In the genomic region with DNA sequence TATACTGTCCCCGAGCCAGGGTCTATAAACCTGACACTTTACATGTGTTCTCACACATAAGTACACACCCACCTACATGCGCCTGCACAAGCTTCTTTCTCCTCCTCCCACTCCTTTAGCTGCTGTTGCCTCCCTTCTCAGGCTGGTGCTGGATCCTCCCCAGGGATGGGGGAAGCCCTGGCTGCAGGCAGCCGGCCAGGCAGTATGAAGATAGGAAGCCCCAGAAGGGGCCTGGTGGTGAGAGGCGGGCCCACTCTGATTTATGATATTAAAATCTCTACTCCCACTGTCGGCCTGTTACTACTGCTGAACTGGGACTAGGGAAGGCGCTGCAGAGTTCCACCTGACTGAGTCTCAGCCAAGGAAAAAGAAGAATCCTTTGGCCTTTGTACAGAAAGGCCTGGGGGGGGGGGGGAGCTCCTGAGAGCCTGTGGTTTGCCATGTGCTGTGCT, we compare ENCODE assay signal across 8 mouse cellular contexts. TPM values are rescaled to one million over a fixed set of nuclear protein-coding genes. Genes with fewer than 3 reads are reported as not detected.
A peak's percentile ranks its signal among the peaks of the same experiment; 100 is the strongest.
DNase-seq lines count a peak whose midpoint lies in the region; ATAC-seq and TF ChIP-seq lines count a peak whose summit lies in the region.

No protein-coding gene starts in this region.

- no peak for TF ChIP-seq CTCF in gastrocnemius, adult 2 months (IDR thresholded peaks at IDR 0.05)

- no peak overlapping the region; the same call in 1 of the 2 replicates for H3K9ac ChIP-seq in forebrain, embryonic 11.5 days (ENCODE audit: low read length)
- no peak overlapping the region for H3K9ac ChIP-seq in forebrain, embryonic 16.5 days (replicated peaks; ENCODE audit: low read depth, low read length)
- peak overlapping the region; percentile 3; the same call in 1 of the 2 replicates for H3K9ac ChIP-seq in intestine, embryonic 15.5 days
- H3K9ac ChIP-seq in neural tube, embryonic 15.5 days (replicated peaks) = no peak overlapping the region

- no peak for ATAC-seq in forebrain, embryonic 11.5 days (replicated peaks; ENCODE audit: low FRiP score)
- ATAC-seq in forebrain, embryonic 16.5 days = no peak
- ATAC-seq in intestine, embryonic 15.5 days = peak; percentile 57
- no peak for ATAC-seq in neural tube, embryonic 15.5 days (ENCODE audit: low FRiP score)

- intact Hi-C loops in left cerebral cortex, postnatal 25 days (cut with DNase I) = loop anchor here (2.0 kb wide), 1 partner anchor 20 kb away; a partner anchor contains a TSS
- intact Hi-C loops in gastrocnemius, adult 2 months (cut with DNase I) = no loop called here

- H3K36me3 ChIP-seq in forebrain, embryonic 11.5 days (ENCODE audit: control insufficient read depth, insufficient read depth, low read length) = no peaks in the 10 kb centered on the region
- H3K36me3 ChIP-seq in forebrain, embryonic 16.5 days (ENCODE audit: control insufficient read depth, insufficient read depth) = no peaks in the 10 kb centered on the region
- peaks cover 35% of the 10 kb centered on the region for H3K36me3 ChIP-seq in embryonic facial prominence, embryonic 10.5 days (replicated peaks)
- peaks cover 13% of the 10 kb centered on the region for H3K36me3 ChIP-seq in intestine, embryonic 15.5 days
- H3K36me3 ChIP-seq in neural tube, embryonic 15.5 days = peaks cover 21% of the 10 kb centered on the region

- peak overlapping the region; percentile 46; the same call in 1 of the 2 replicates for H3K27ac ChIP-seq in forebrain, embryonic 11.5 days (ENCODE audit: low read depth, low read length)
- no peak overlapping the region for H3K27ac ChIP-seq in forebrain, embryonic 16.5 days (ENCODE audit: low read length)
- H3K27ac ChIP-seq in embryonic facial prominence, embryonic 10.5 days (replicated peaks) = peak overlapping the region; percentile 76
- peak overlapping the region; percentile 90 for H3K27ac ChIP-seq in intestine, embryonic 15.5 days
- peak overlapping the region; percentile 34; the same call in 1 of the 2 replicates for H3K27ac ChIP-seq in neural tube, embryonic 15.5 days (replicated peaks)
- no peak overlapping the region for H3K27ac ChIP-seq in gastrocnemius, adult 2 months

- no peak overlapping the region for H3K4me3 ChIP-seq in forebrain, embryonic 11.5 days (ENCODE audit: low read depth, low read length)
- no peak overlapping the region for H3K4me3 ChIP-seq in forebrain, embryonic 16.5 days (replicated peaks; ENCODE audit: low read length)
- H3K4me3 ChIP-seq in embryonic facial prominence, embryonic 10.5 days = peak overlapping the region; percentile 70
- peak overlapping the region; percentile 72; the same call in 1 of the 2 replicates for H3K4me3 ChIP-seq in intestine, embryonic 15.5 days (replicated peaks)
- H3K4me3 ChIP-seq in neural tube, embryonic 15.5 days (replicated peaks) = no peak overlapping the region
- H3K4me3 ChIP-seq in gastrocnemius, adult 2 months = no peak overlapping the region

- no peaks in the 10 kb centered on the region for H3K9me3 ChIP-seq in forebrain, embryonic 11.5 days (ENCODE audit: control insufficient read depth, low read length)
- H3K9me3 ChIP-seq in forebrain, embryonic 16.5 days (ENCODE audit: control insufficient read depth, low read length) = no peaks in the 10 kb centered on the region
- no peaks in the 10 kb centered on the region for H3K9me3 ChIP-seq in embryonic facial prominence, embryonic 10.5 days
- no peaks in the 10 kb centered on the region for H3K9me3 ChIP-seq in intestine, embryonic 15.5 days
- no peaks in the 10 kb centered on the region for H3K9me3 ChIP-seq in neural tube, embryonic 15.5 days (replicated peaks)

- DNase-seq in forebrain, embryonic 11.5 days (ENCODE audit: low spot score) = no peak
- DNase-seq in embryonic facial prominence, embryonic 10.5 days (ENCODE audit: low spot score) = no peak
- DNase-seq in left cerebral cortex, postnatal 25 days (ENCODE audit: low spot score in 2 of 2) = peak; percentile 57 to 93
- DNase-seq in retina, postnatal 1 day = no peak
- DNase-seq in gastrocnemius, adult 2 months = no peak

- WGBS in forebrain, embryonic 11.5 days = 53% methylated on average over 6 of the region's 6 CpGs
- 50% methylated on average over 6 of the region's 6 CpGs for WGBS in forebrain, embryonic 16.5 days
- 52% methylated on average over 6 of the region's 6 CpGs for WGBS in embryonic facial prominence, embryonic 10.5 days
- WGBS in intestine, embryonic 15.5 days = 11% methylated on average over 6 of the region's 6 CpGs
- WGBS in neural tube, embryonic 15.5 days = 23% methylated on average over 6 of the region's 6 CpGs

- H3K4me1 ChIP-seq in forebrain, embryonic 11.5 days (replicated peaks; ENCODE audit: control insufficient read depth, insufficient read depth, low read length) = peaks cover 27% of the 10 kb centered on the region
- peaks cover 22% of the 10 kb centered on the region for H3K4me1 ChIP-seq in forebrain, embryonic 16.5 days (replicated peaks; ENCODE audit: control insufficient read depth, insufficient read depth, low read length)
- H3K4me1 ChIP-seq in embryonic facial prominence, embryonic 10.5 days = peaks cover 65% of the 10 kb centered on the region
- H3K4me1 ChIP-seq in intestine, embryonic 15.5 days (replicated peaks) = peaks cover 44% of the 10 kb centered on the region
- peaks cover 46% of the 10 kb centered on the region for H3K4me1 ChIP-seq in neural tube, embryonic 15.5 days

- H3K4me2 ChIP-seq in forebrain, embryonic 11.5 days (ENCODE audit: low read depth, low read length, severe bottlenecking) = peak overlapping the region; percentile 99; the same call in 1 of the 2 replicates
- H3K4me2 ChIP-seq in forebrain, embryonic 16.5 days (ENCODE audit: low read length) = no peak overlapping the region
- H3K4me2 ChIP-seq in intestine, embryonic 15.5 days (replicated peaks) = peak overlapping the region; percentile 97
- H3K4me2 ChIP-seq in neural tube, embryonic 15.5 days = peak overlapping the region; percentile 93

- H3K27me3 ChIP-seq in forebrain, embryonic 11.5 days (ENCODE audit: control insufficient read depth, insufficient read depth, low read length) = peaks cover 26% of the 10 kb centered on the region
- H3K27me3 ChIP-seq in forebrain, embryonic 16.5 days (replicated peaks; ENCODE audit: control insufficient read depth, insufficient read depth, low read length) = peaks cover 27% of the 10 kb centered on the region
- H3K27me3 ChIP-seq in embryonic facial prominence, embryonic 10.5 days (replicated peaks; ENCODE audit: low read depth, poor library complexity, severe bottlenecking) = peaks cover 40% of the 10 kb centered on the region
- H3K27me3 ChIP-seq in intestine, embryonic 15.5 days (replicated peaks) = peaks cover 7% of the 10 kb centered on the region; the same call in 1 of the 2 replicates
- peaks cover 31% of the 10 kb centered on the region for H3K27me3 ChIP-seq in neural tube, embryonic 15.5 days (replicated peaks)

RNA-seq across cellular contexts. Expression of a gene that starts 1.1 kb away (rescaled TPM):
- polyA plus RNA-seq in forebrain, embryonic 11.5 days (2014; fragmentation: Nextera tagmentation; extraction: Ambion mirVana) = 5.3 and 7.6 TPM in 2 replicates
- 5.8 and 6.2 TPM in 2 replicates for polyA plus RNA-seq in forebrain, embryonic 16.5 days (2015; fragmentation: Nextera tagmentation; extraction: Ambion mirVana)
- 6.0 and 8.3 TPM in 2 replicates for polyA plus RNA-seq in embryonic facial prominence, embryonic 10.5 days (2016; fragmentation: Nextera tagmentation; extraction: Ambion mirVana)
- polyA plus RNA-seq in intestine, embryonic 15.5 days (2015; fragmentation: Nextera tagmentation; extraction: Ambion mirVana) = 12.3 and 12.7 TPM in 2 replicates
- 1 to 10 TPM; 2.2 to 7.9 TPM for total RNA-seq in left cerebral cortex, postnatal 25 days (2021)
- 5.1 and 7.0 TPM in 2 replicates for polyA plus RNA-seq in neural tube, embryonic 15.5 days (2015; fragmentation: Nextera tagmentation; extraction: Ambion mirVana)
- total RNA-seq in gastrocnemius, adult 2 months (2021) = under 1 TPM; 0.08 to 0.22 TPM

RNA-seq across cellular contexts. Expression of a gene that starts 5.8 kb away (rescaled TPM):
- 119 TPM in 2 replicates for polyA plus RNA-seq in forebrain, embryonic 11.5 days (2014; fragmentation: Nextera tagmentation; extraction: Ambion mirVana)
- polyA plus RNA-seq in forebrain, embryonic 16.5 days (2015; fragmentation: Nextera tagmentation; extraction: Ambion mirVana) = 91.1 and 93.3 TPM in 2 replicates
- polyA plus RNA-seq in embryonic facial prominence, embryonic 10.5 days (2016; fragmentation: Nextera tagmentation; extraction: Ambion mirVana) = 124 TPM in 2 replicates
- 135 and 142 TPM in 2 replicates for polyA plus RNA-seq in intestine, embryonic 15.5 days (2015; fragmentation: Nextera tagmentation; extraction: Ambion mirVana)
- total RNA-seq in left cerebral cortex, postnatal 25 days (2021) = 10 to 100 TPM; 62.4 to 65.7 TPM
- 123 and 128 TPM in 2 replicates for polyA plus RNA-seq in neural tube, embryonic 15.5 days (2015; fragmentation: Nextera tagmentation; extraction: Ambion mirVana)
- total RNA-seq in gastrocnemius, adult 2 months (2021) = 10 to 100 TPM; 40.2 to 53.4 TPM

RNA-seq across cellular contexts. Expression of a gene that starts 13.5 kb away (rescaled TPM):
- 59.4 and 64.3 TPM in 2 replicates for polyA plus RNA-seq in forebrain, embryonic 11.5 days (2014; fragmentation: Nextera tagmentation; extraction: Ambion mirVana)
- 67.4 and 72.0 TPM in 2 replicates for polyA plus RNA-seq in forebrain, embryonic 16.5 days (2015; fragmentation: Nextera tagmentation; extraction: Ambion mirVana)
- 66.4 and 68.4 TPM in 2 replicates for polyA plus RNA-seq in embryonic facial prominence, embryonic 10.5 days (2016; fragmentation: Nextera tagmentation; extraction: Ambion mirVana)
- 98.5 and 114 TPM in 2 replicates for polyA plus RNA-seq in intestine, embryonic 15.5 days (2015; fragmentation: Nextera tagmentation; extraction: Ambion mirVana)
- total RNA-seq in left cerebral cortex, postnatal 25 days (2021) = 10 to 100 TPM; 39.9 to 44.5 TPM
- polyA plus RNA-seq in neural tube, embryonic 15.5 days (2015; fragmentation: Nextera tagmentation; extraction: Ambion mirVana) = 105 and 107 TPM in 2 replicates
- 10 to 100 TPM; 34.8 to 37.0 TPM for total RNA-seq in gastrocnemius, adult 2 months (2021)

RNA-seq across cellular contexts. Expression of a gene that starts 19.5 kb away (rescaled TPM):
- polyA plus RNA-seq in forebrain, embryonic 11.5 days (2014; fragmentation: Nextera tagmentation; extraction: Ambion mirVana) = 1.3 and 2.0 TPM in 2 replicates
- 0.91 TPM in 2 replicates for polyA plus RNA-seq in forebrain, embryonic 16.5 days (2015; fragmentation: Nextera tagmentation; extraction: Ambion mirVana)
- 1.3 and 1.4 TPM in 2 replicates for polyA plus RNA-seq in embryonic facial prominence, embryonic 10.5 days (2016; fragmentation: Nextera tagmentation; extraction: Ambion mirVana)
- 0.72 and 1.1 TPM in 2 replicates for polyA plus RNA-seq in intestine, embryonic 15.5 days (2015; fragmentation: Nextera tagmentation; extraction: Ambion mirVana)
- total RNA-seq in left cerebral cortex, postnatal 25 days (2021) = under 1 TPM; 0.21 to 0.27 TPM
- 0.77 and 0.80 TPM in 2 replicates for polyA plus RNA-seq in neural tube, embryonic 15.5 days (2015; fragmentation: Nextera tagmentation; extraction: Ambion mirVana)
- total RNA-seq in gastrocnemius, adult 2 months (2021) = under 1 TPM; 0.20 to 0.36 TPM

RNA-seq across cellular contexts. Expression of a gene that starts 19.6 kb away (rescaled TPM):
- 179 and 181 TPM in 2 replicates for polyA plus RNA-seq in forebrain, embryonic 11.5 days (2014; fragmentation: Nextera tagmentation; extraction: Ambion mirVana)
- 191 and 197 TPM in 2 replicates for polyA plus RNA-seq in forebrain, embryonic 16.5 days (2015; fragmentation: Nextera tagmentation; extraction: Ambion mirVana)
- 200 and 203 TPM in 2 replicates for polyA plus RNA-seq in embryonic facial prominence, embryonic 10.5 days (2016; fragmentation: Nextera tagmentation; extraction: Ambion mirVana)
- 250 and 261 TPM in 2 replicates for polyA plus RNA-seq in intestine, embryonic 15.5 days (2015; fragmentation: Nextera tagmentation; extraction: Ambion mirVana)
- total RNA-seq in left cerebral cortex, postnatal 25 days (2021) = 10 to 100 TPM; 95.3 to 98.8 TPM
- polyA plus RNA-seq in neural tube, embryonic 15.5 days (2015; fragmentation: Nextera tagmentation; extraction: Ambion mirVana) = 213 and 237 TPM in 2 replicates
- total RNA-seq in gastrocnemius, adult 2 months (2021) = 10 to 100 TPM; 63.0 to 87.7 TPM

Comparison
In these comparisons a context has a peak if more than half of its experiments do, and no peak if none do; other contexts are left out.
1. H3K27ac ChIP-seq: peak in forebrain, embryonic 11.5 days (single experiment), embryonic facial prominence, embryonic 10.5 days (single experiment), intestine, embryonic 15.5 days (single experiment) and neural tube, embryonic 15.5 days (single experiment); none in forebrain, embryonic 16.5 days (single experiment) and gastrocnemius, adult 2 months (single experiment).
2. DNase-seq: peak in left cerebral cortex, postnatal 25 days (2 of 2); none in forebrain, embryonic 11.5 days (single experiment), embryonic facial prominence, embryonic 10.5 days (single experiment), retina, postnatal 1 day (single experiment) and gastrocnemius, adult 2 months (single experiment).
3. H3K4me3 ChIP-seq: peak in embryonic facial prominence, embryonic 10.5 days (single experiment) and intestine, embryonic 15.5 days (single experiment); none in forebrain, embryonic 11.5 days (single experiment), forebrain, embryonic 16.5 days (single experiment), neural tube, embryonic 15.5 days (single experiment) and gastrocnemius, adult 2 months (single experiment).